Mouse (Mus musculus) monocyte, adult 2 months (primary cell): ENCODE results near the gene Spata31d1a.

ENCODE experiments used
- DNase-seq, 2 experiments: peaks; one replicate each; pipeline ENCODE4 v3.0.0; 2022; ENCODE audit warnings: low spot score in 2 of 2, low read depth in 1 of 2

Gene Spata31d1a

GRCm38 (mm10) chr13:59668501-59669093 lies 41.5 kb downstream of the Spata31d1a start:
- DNase-seq = peak in 1 of 2 experiments; percentile 5

- no peak for DNase-seq
Observed at GRCm38 (mm10) chr13:59667763-59668162, 42.4 kb downstream of the Spata31d1a start.

GRCm38 (mm10) chr13:59663939-59664712 lies 46.0 kb downstream of the Spata31d1a start:
- no peak for DNase-seq

GRCm38 (mm10) chr13:59661966-59662365 lies 48.2 kb downstream of the Spata31d1a start:
- DNase-seq = no peak

- no peak for DNase-seq
Observed at GRCm38 (mm10) chr13:59661387-59661786, 48.7 kb downstream of the Spata31d1a start.

GRCm38 (mm10) chr13:59660371-59660770 lies 49.8 kb downstream of the Spata31d1a start:
- DNase-seq = no peak

GRCm38 (mm10) chr13:59657781-59658180 lies 52.3 kb downstream of the Spata31d1a start:
- no peak for DNase-seq

- no peak for DNase-seq
Observed at GRCm38 (mm10) chr13:59656975-59657388, 53.1 kb downstream of the Spata31d1a start.

GRCm38 (mm10) chr13:59656316-59656832 lies 53.8 kb downstream of the Spata31d1a start:
- DNase-seq = peak in 1 of 2 experiments; percentile 6

GRCm38 (mm10) chr13:59655718-59656315 lies 54.3 kb downstream of the Spata31d1a start:
- no peak for DNase-seq

- DNase-seq = no peak
Observed at GRCm38 (mm10) chr13:59654465-59654864, 55.7 kb downstream of the Spata31d1a start.

- DNase-seq = no peak
Observed at GRCm38 (mm10) chr13:59653136-59653535, 57.0 kb downstream of the Spata31d1a start.

GRCm38 (mm10) chr13:59652651-59653050 lies 57.5 kb downstream of the Spata31d1a start:
- no peak for DNase-seq
